Mouse (Mus musculus) thymus, postnatal 4 days (tissue): ENCODE measurements around the gene Mapk1.

ENCODE experiments used
- DNase-seq: peaks from one replicate; pipeline ENCODE4 v3.0.0; 2021

The Mapk1 gene

GRCm38 (mm10) chr16:17086669-17087193 lies 103.5 kb downstream of the Mapk1 start:
- no peak for DNase-seq

- no peak for DNase-seq
Measured at GRCm38 (mm10) chr16:17088346-17088745, 105.2 kb downstream of the Mapk1 start.

GRCm38 (mm10) chr16:17096938-17097337 lies 113.8 kb downstream of the Mapk1 start:
- no peak for DNase-seq
